Mouse (Mus musculus) layer of hippocampus, postnatal 25 days (tissue): Measurements from ENCODE around the gene Rfx4. TPM values are rescaled to one million over a fixed set of nuclear protein-coding genes. Genes with fewer than 3 reads are reported as not detected.
A peak's percentile ranks its signal among the peaks of the same experiment; 100 is the strongest.

ENCODE experiments used
- DNase-seq, 2 experiments: peaks; one replicate each; pipeline ENCODE4 v3.0.0; 2022; ENCODE audit warnings: mixed read lengths in 2 of 2, low spot score in 1 of 2; ENCODE audit errors: extremely low spot score in 1 of 2
- total RNA-seq, 2 experiments: library from RNA; stranded (reverse); gene quantifications; 2 replicates each; pipeline ENCODE4 v1.2.3; 2021

Rfx4 gene
- total RNA-seq, 2 experiments from 2014 or later = 9.3 to 12.6 TPM

- DNase-seq = no peak
These were observed 54.4 kb downstream of the Rfx4 start for GRCm38 (mm10) chr10:84810030-84810849.

- no peak for DNase-seq
These were observed 55.5 kb downstream of the Rfx4 start for GRCm38 (mm10) chr10:84811171-84811912.

GRCm38 (mm10) chr10:84811913-84812295 lies 56.0 kb downstream of the Rfx4 start:
- no peak for DNase-seq

GRCm38 (mm10) chr10:84815676-84816436 lies 60.0 kb downstream of the Rfx4 start:
- no peak for DNase-seq

- no peak for DNase-seq
These were observed 61.4 kb downstream of the Rfx4 start for GRCm38 (mm10) chr10:84817086-84817869.

- DNase-seq = no peak
These were observed 63.8 kb downstream of the Rfx4 start for GRCm38 (mm10) chr10:84819669-84820068.

GRCm38 (mm10) chr10:84820230-84820629 lies 64.4 kb downstream of the Rfx4 start:
- no peak for DNase-seq

GRCm38 (mm10) chr10:84822741-84823151 lies 66.9 kb downstream of the Rfx4 start:
- no peak for DNase-seq

GRCm38 (mm10) chr10:84823621-84824020 lies 67.8 kb downstream of the Rfx4 start:
- DNase-seq = no peak

- no peak for DNase-seq
These were observed 73.1 kb downstream of the Rfx4 start for GRCm38 (mm10) chr10:84829009-84829408.

- no peak for DNase-seq
These were observed 79.7 kb downstream of the Rfx4 start for GRCm38 (mm10) chr10:84835596-84835995.

GRCm38 (mm10) chr10:84836104-84836503 lies 80.2 kb downstream of the Rfx4 start:
- no peak for DNase-seq

- DNase-seq = no peak
These were observed 81.5 kb downstream of the Rfx4 start for GRCm38 (mm10) chr10:84837355-84837754.

- DNase-seq = no peak
These were observed 83.1 kb downstream of the Rfx4 start for GRCm38 (mm10) chr10:84838850-84839473.

GRCm38 (mm10) chr10:84846638-84847037 lies 90.8 kb downstream of the Rfx4 start:
- DNase-seq = no peak

GRCm38 (mm10) chr10:84851981-84852979 lies 96.4 kb downstream of the Rfx4 start:
- DNase-seq = peak; percentile 51 to 70

GRCm38 (mm10) chr10:84854059-84854458 lies 98.2 kb downstream of the Rfx4 start:
- no peak for DNase-seq

- DNase-seq = no peak
These were observed 99.6 kb downstream of the Rfx4 start for GRCm38 (mm10) chr10:84855466-84855865.
